In the genomic region with DNA sequence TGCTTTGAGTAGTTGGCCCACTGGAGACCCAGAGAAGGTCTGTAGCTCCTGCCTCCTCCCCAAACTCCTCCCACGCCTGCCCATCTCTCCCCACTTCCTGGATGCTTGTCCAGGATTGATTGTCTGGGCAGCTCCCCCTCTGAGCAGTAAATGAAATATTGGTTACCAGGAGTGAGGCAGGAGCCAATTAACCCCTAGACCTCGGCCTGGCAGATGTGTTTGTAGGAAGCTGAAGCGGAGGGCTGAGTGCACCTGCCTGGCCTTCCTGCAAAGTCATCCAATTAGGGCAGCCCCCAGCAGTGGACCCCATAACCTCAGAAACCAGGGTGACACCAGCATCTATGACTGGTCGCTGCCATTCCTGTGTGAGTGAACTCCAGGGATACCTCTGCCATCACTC, we compare ENCODE assay signal across 25 mouse cellular contexts. TPM values are rescaled to one million over a fixed set of nuclear protein-coding genes. Genes with fewer than 3 reads are reported as not detected.
DNase-seq lines count a peak whose midpoint lies in the region; ATAC-seq and TF ChIP-seq lines count a peak whose summit lies in the region.
"Had no signal": no experiment of that assay in that cellular context is flagged by ENCODE, and none has a peak within 500 bp of the region (broad histone marks: within the 10 kb centered on the region; RNA-seq: fewer than 3 reads in every experiment).

No protein-coding gene starts in this region.

- TF ChIP-seq CTCF in forebrain, postnatal 0 days (IDR thresholded peaks at IDR 0.05; ENCODE audit: low read depth) = no peak

- no peak overlapping the region for H3K9ac ChIP-seq in forebrain, embryonic 12.5 days
- H3K9ac ChIP-seq in forebrain, postnatal 0 days = no peak overlapping the region
- H3K9ac ChIP-seq in kidney, embryonic 16.5 days (replicated peaks; ENCODE audit: low read length) = no peak overlapping the region
- H3K9ac ChIP-seq: embryonic facial prominence, embryonic 15.5 days; liver, embryonic 13.5 days; midbrain, embryonic 12.5 days had no signal

- WGBS in forebrain, embryonic 12.5 days = 32% methylated on average over 4 of the region's 4 CpGs
- 45% methylated on average over 4 of the region's 4 CpGs for WGBS in forebrain, postnatal 0 days
- WGBS in kidney, embryonic 16.5 days = 17% methylated on average over 4 of the region's 4 CpGs

- H3K36me3 ChIP-seq in forebrain, embryonic 12.5 days (replicated peaks) = no peaks in the 10 kb centered on the region
- H3K36me3 ChIP-seq in forebrain, postnatal 0 days (ENCODE audit: insufficient read depth) = no peaks in the 10 kb centered on the region
- H3K36me3 ChIP-seq in kidney, embryonic 16.5 days (ENCODE audit: insufficient read depth, low read length) = no peaks in the 10 kb centered on the region
- H3K36me3 ChIP-seq: embryonic facial prominence, embryonic 15.5 days; liver, embryonic 13.5 days; midbrain, embryonic 12.5 days had no signal

- no peak overlapping the region for H3K4me2 ChIP-seq in forebrain, embryonic 12.5 days
- H3K4me2 ChIP-seq in forebrain, postnatal 0 days (ENCODE audit: low read depth) = no peak overlapping the region
- H3K4me2 ChIP-seq in kidney, embryonic 16.5 days (replicated peaks; ENCODE audit: low read depth, low read length) = 0 out of 2 replicates have a peak overlapping the region, but pooled peaks have one; percentile 3
- H3K4me2 ChIP-seq: embryonic facial prominence, embryonic 15.5 days; liver, embryonic 13.5 days; midbrain, embryonic 12.5 days had no signal

- peaks cover 27% of the 10 kb centered on the region; the same call in 1 of the 2 replicates for H3K27me3 ChIP-seq in forebrain, embryonic 12.5 days
- H3K27me3 ChIP-seq in forebrain, postnatal 0 days (ENCODE audit: insufficient read depth, low read length) = no peaks in the 10 kb centered on the region; the same call in 1 of the 2 replicates
- peaks cover 20% of the 10 kb centered on the region for H3K27me3 ChIP-seq in kidney, embryonic 16.5 days (ENCODE audit: insufficient read depth, low read length)

- no peak for DNase-seq in forebrain, postnatal 0 days
- no peak for DNase-seq in kidney, postnatal 14 days
- peak; percentile 50 for DNase-seq in embryo, embryonic 10.5 days (ENCODE audit: low spot score)
- no peak for DNase-seq in cerebellum, adult 9-10 months
- no peak for DNase-seq in layer of hippocampus, postnatal 10 days (ENCODE audit: low spot score in 2 of 2)
- DNase-seq: adrenal gland, postnatal 14 days; cerebellum, adult 8-10 months; gastrocnemius, adult 2 months; kidney, adult 2 months; layer of hippocampus, postnatal 36 days; liver, embryonic 13.5 days; lung, adult 2 months; right cerebral cortex, postnatal 14 days; thymus, postnatal 25 days had no signal

- no peaks in the 10 kb centered on the region for H3K9me3 ChIP-seq in forebrain, embryonic 12.5 days
- H3K9me3 ChIP-seq in forebrain, postnatal 0 days (ENCODE audit: low read length) = no peaks in the 10 kb centered on the region
- no peaks in the 10 kb centered on the region for H3K9me3 ChIP-seq in kidney, embryonic 16.5 days (ENCODE audit: low read length)
- H3K9me3 ChIP-seq: embryonic facial prominence, embryonic 15.5 days; liver, embryonic 13.5 days; midbrain, embryonic 12.5 days had no signal

- H3K4me1 ChIP-seq in forebrain, embryonic 12.5 days = peaks cover 27% of the 10 kb centered on the region
- no peaks in the 10 kb centered on the region for H3K4me1 ChIP-seq in forebrain, postnatal 0 days (ENCODE audit: insufficient read depth)
- H3K4me1 ChIP-seq in kidney, embryonic 16.5 days (ENCODE audit: insufficient read depth, low read length) = peaks cover 21% of the 10 kb centered on the region

- ATAC-seq in forebrain, embryonic 12.5 days (ENCODE audit: low FRiP score) = 0 out of 2 replicates have a peak, but pooled peaks have one; percentile 11
- ATAC-seq in forebrain, postnatal 0 days = no peak
- ATAC-seq in kidney, embryonic 16.5 days (ENCODE audit: low FRiP score, low TSS enrichment) = peak; percentile 73
- 0 out of 2 replicates have a peak, but pooled peaks have one; percentile 20 for ATAC-seq in erythroblast, adult 5-6 weeks (replicated peaks; ENCODE audit: low FRiP score, poor library complexity, severe bottlenecking)

- no peak overlapping the region for H3K27ac ChIP-seq in forebrain, embryonic 12.5 days
- no peak overlapping the region for H3K27ac ChIP-seq in forebrain, postnatal 0 days (ENCODE audit: low read depth, low read length)
- H3K27ac ChIP-seq in kidney, embryonic 16.5 days (ENCODE audit: low read length) = 0 out of 2 replicates have a peak overlapping the region, but pooled peaks have one; percentile 8
- H3K27ac ChIP-seq: embryonic facial prominence, embryonic 15.5 days; gastrocnemius, adult 2 months; liver, embryonic 13.5 days had no signal

- H3K4me3 ChIP-seq in forebrain, embryonic 12.5 days (replicated peaks) = no peak overlapping the region
- H3K4me3 ChIP-seq in forebrain, postnatal 0 days (ENCODE audit: low read depth, low read length) = no peak overlapping the region
- no peak overlapping the region for H3K4me3 ChIP-seq in kidney, embryonic 16.5 days (ENCODE audit: low read length)
- H3K4me3 ChIP-seq: embryonic facial prominence, embryonic 15.5 days; gastrocnemius, adult 2 months; liver, embryonic 13.5 days; midbrain, embryonic 12.5 days had no signal

RNA-seq across cellular contexts. Expression of gene C1ql1, which starts 10.2 kb away (rescaled TPM):
- polyA plus RNA-seq in forebrain, embryonic 12.5 days (2016; fragmentation: Nextera tagmentation; extraction: Ambion mirVana) = 3.7 and 4.0 TPM in 2 replicates
- total RNA-seq in forebrain, postnatal 0 days (2014; rRNA removed) = 10.3 and 11.8 TPM in 2 replicates
- 3.9 and 5.4 TPM in 2 replicates for polyA plus RNA-seq in forebrain, postnatal 0 days (2015; fragmentation: Nextera tagmentation; extraction: Ambion mirVana)
- polyA plus RNA-seq in kidney, embryonic 16.5 days (2015; fragmentation: Nextera tagmentation; extraction: Ambion mirVana) = 2.5 and 3.0 TPM in 2 replicates
- total RNA-seq in erythroblast, adult 5-6 weeks (2015; ENCODE audit: low replicate concordance) = not detected in 2 replicates
- total RNA-seq in erythroblast, adult 5-6 weeks (2017; ENCODE audit: low replicate concordance) = not detected in 2 replicates
- 10 to 100 TPM; 32.3 to 37.5 TPM for total RNA-seq in layer of hippocampus, postnatal 10 days (2021)
- total RNA-seq: gastrocnemius, adult 2 months; hematopoietic stem cell, adult 5-6 weeks; megakaryocyte, adult 5-6 weeks had no signal
- polyA plus RNA-seq: heart, postnatal 0 days had no signal

RNA-seq across cellular contexts. Expression of gene Kif18b, which starts 11.3 kb away (rescaled TPM):
- 10.8 and 13.0 TPM in 2 replicates for polyA plus RNA-seq in forebrain, embryonic 12.5 days (2016; fragmentation: Nextera tagmentation; extraction: Ambion mirVana)
- 3.2 and 6.6 TPM in 2 replicates for total RNA-seq in forebrain, postnatal 0 days (2014; rRNA removed)
- polyA plus RNA-seq in forebrain, postnatal 0 days (2015; fragmentation: Nextera tagmentation; extraction: Ambion mirVana) = 0.54 and 0.70 TPM in 2 replicates
- 11.5 and 12.6 TPM in 2 replicates for polyA plus RNA-seq in kidney, embryonic 16.5 days (2015; fragmentation: Nextera tagmentation; extraction: Ambion mirVana)
- total RNA-seq in erythroblast, adult 5-6 weeks (2015; ENCODE audit: low replicate concordance) = 10.4 and 10.7 TPM in 2 replicates
- 18.1 TPM in 2 replicates for total RNA-seq in erythroblast, adult 5-6 weeks (2017; ENCODE audit: low replicate concordance)
- total RNA-seq in layer of hippocampus, postnatal 10 days (2021) = 1 to 10 TPM; 2.6 TPM
- total RNA-seq: gastrocnemius, adult 2 months; layer of hippocampus, adult 18-20 months had no signal

RNA-seq across cellular contexts. Expression of gene Gfap, which starts 35.6 kb away (rescaled TPM):
- polyA plus RNA-seq in forebrain, embryonic 12.5 days (2016; fragmentation: Nextera tagmentation; extraction: Ambion mirVana) = 0.09 TPM in 1 of 2 replicates, not detected in the other
- 44.4 and 58.9 TPM in 2 replicates for total RNA-seq in forebrain, postnatal 0 days (2014; rRNA removed)
- 31.8 and 52.6 TPM in 2 replicates for polyA plus RNA-seq in forebrain, postnatal 0 days (2015; fragmentation: Nextera tagmentation; extraction: Ambion mirVana)
- 0.41 and 0.50 TPM in 2 replicates for polyA plus RNA-seq in kidney, embryonic 16.5 days (2015; fragmentation: Nextera tagmentation; extraction: Ambion mirVana)
- total RNA-seq in erythroblast, adult 5-6 weeks (2015; ENCODE audit: low replicate concordance) = 26.9 and 33.2 TPM in 2 replicates
- 46.3 and 50.4 TPM in 2 replicates for total RNA-seq in erythroblast, adult 5-6 weeks (2017; ENCODE audit: low replicate concordance)
- total RNA-seq in layer of hippocampus, postnatal 10 days (2021) = 100 to 1,000 TPM; 273 to 295 TPM
- total RNA-seq: gastrocnemius, adult 2 months had no signal
- polyA plus RNA-seq: midbrain, embryonic 12.5 days had no signal

RNA-seq across cellular contexts. Expression of gene Fam187a, which starts 51.3 kb away (rescaled TPM):
- polyA plus RNA-seq in forebrain, embryonic 12.5 days (2016; fragmentation: Nextera tagmentation; extraction: Ambion mirVana) = not detected in 2 replicates
- 0.38 TPM in 1 of 2 replicates, not detected in the other for total RNA-seq in forebrain, postnatal 0 days (2014; rRNA removed)
- polyA plus RNA-seq in forebrain, postnatal 0 days (2015; fragmentation: Nextera tagmentation; extraction: Ambion mirVana) = not detected in 2 replicates
- not detected in 2 replicates for polyA plus RNA-seq in kidney, embryonic 16.5 days (2015; fragmentation: Nextera tagmentation; extraction: Ambion mirVana)
- total RNA-seq in erythroblast, adult 5-6 weeks (2015; ENCODE audit: low replicate concordance) = not detected in 2 replicates
- not detected in 2 replicates for total RNA-seq in erythroblast, adult 5-6 weeks (2017; ENCODE audit: low replicate concordance)
- total RNA-seq in layer of hippocampus, postnatal 10 days (2021) = not detected
- total RNA-seq: adrenal gland, postnatal 14 days; gastrocnemius, adult 2 months; hematopoietic stem cell, adult 5-6 weeks; layer of hippocampus, postnatal 36 days; left cerebral cortex, postnatal 10 days; megakaryocyte, adult 5-6 weeks had no signal
- polyA plus RNA-seq: embryonic facial prominence, embryonic 15.5 days; heart, postnatal 0 days; kidney, adult 2 months; limb, embryonic 14.5 days; midbrain, embryonic 12.5 days had no signal

RNA-seq across cellular contexts. Expression of gene Ccdc103, which starts 55.3 kb away (rescaled TPM):
- 1.7 and 2.4 TPM in 2 replicates for polyA plus RNA-seq in forebrain, embryonic 12.5 days (2016; fragmentation: Nextera tagmentation; extraction: Ambion mirVana)
- total RNA-seq in forebrain, postnatal 0 days (2014; rRNA removed) = 3.1 and 4.4 TPM in 2 replicates
- 2.7 and 2.9 TPM in 2 replicates for polyA plus RNA-seq in forebrain, postnatal 0 days (2015; fragmentation: Nextera tagmentation; extraction: Ambion mirVana)
- polyA plus RNA-seq in kidney, embryonic 16.5 days (2015; fragmentation: Nextera tagmentation; extraction: Ambion mirVana) = 1.9 and 2.1 TPM in 2 replicates
- not detected in 2 replicates for total RNA-seq in erythroblast, adult 5-6 weeks (2015; ENCODE audit: low replicate concordance)
- not detected in 2 replicates for total RNA-seq in erythroblast, adult 5-6 weeks (2017; ENCODE audit: low replicate concordance)
- total RNA-seq in layer of hippocampus, postnatal 10 days (2021) = 1 to 10 TPM; 1.1 to 1.4 TPM
- total RNA-seq: gastrocnemius, adult 2 months; megakaryocyte, adult 5-6 weeks had no signal

Comparison
In these comparisons a context has a peak if more than half of its experiments do, and no peak if none do; other contexts are left out.
1. RNA of gene C1ql1, which starts 10.2 kb away (total RNA-seq): 32.3 to 37.5 TPM in layer of hippocampus, postnatal 10 days and 10.3 to 11.8 TPM in forebrain, postnatal 0 days; not detected in erythroblast, adult 5-6 weeks; every median in the first group is over 10 times any median in the second.